In genomic region chr7:31055354-31055824, GRCm38 (mm10) we compare ENCODE assay signal across 9 mouse cellular contexts. TPM values are rescaled to one million over a fixed set of nuclear protein-coding genes. Genes with fewer than 3 reads are reported as not detected.
DNase-seq lines count a peak whose midpoint lies in the region; ATAC-seq lines count a peak whose summit lies in the region.
"Had no signal": no experiment of that assay in that cellular context is flagged by ENCODE, and none has a peak within 500 bp of the region (broad histone marks: within the 10 kb centered on the region; RNA-seq: fewer than 3 reads in every experiment).

No protein-coding gene starts in this region.

- no peaks in the 10 kb centered on the region for H3K36me3 ChIP-seq in midbrain, embryonic 12.5 days
- H3K36me3 ChIP-seq in midbrain, embryonic 13.5 days, result no peaks in the 10 kb centered on the region
- no peaks in the 10 kb centered on the region for H3K36me3 ChIP-seq in embryonic facial prominence, embryonic 13.5 days
- no peaks in the 10 kb centered on the region for H3K36me3 ChIP-seq in limb, embryonic 12.5 days
- no peaks in the 10 kb centered on the region for H3K36me3 ChIP-seq in neural tube, embryonic 11.5 days (ENCODE audit: control insufficient read depth, insufficient read depth, low read length)

- H3K9ac ChIP-seq in midbrain, embryonic 12.5 days (replicated peaks), result 0 out of 2 replicates have a peak overlapping the region, but pooled peaks have one; percentile 8
- H3K9ac ChIP-seq in midbrain, embryonic 13.5 days (replicated peaks), result no peak overlapping the region
- peak overlapping the region; percentile 52 for H3K9ac ChIP-seq in embryonic facial prominence, embryonic 13.5 days
- H3K9ac ChIP-seq in limb, embryonic 12.5 days (replicated peaks), result 0 out of 2 replicates have a peak overlapping the region, but pooled peaks have one; percentile 4
- no peak overlapping the region; the same call in 1 of the 2 replicates for H3K9ac ChIP-seq in neural tube, embryonic 11.5 days (ENCODE audit: low read length)

- peak; percentile 81 to 91 for DNase-seq in heart, postnatal 36 days
- peak; percentile 50 for DNase-seq in neural tube, embryonic 11.5 days (ENCODE audit: low spot score)
- DNase-seq in thymus, postnatal 10 days (ENCODE audit: low spot score in 2 of 2), result no peak

- intact Hi-C loops in heart, postnatal 36 days (cut with DNase I), result no loop called here

- no peak for ATAC-seq in midbrain, embryonic 12.5 days (ENCODE audit: low FRiP score, low read depth)
- ATAC-seq in midbrain, embryonic 13.5 days, result no peak
- peak; percentile 71 for ATAC-seq in embryonic facial prominence, embryonic 13.5 days (ENCODE audit: insufficient number of reproducible peaks, insufficient read depth, low FRiP score, low TSS enrichment, low read depth)
- peak; percentile 69 for ATAC-seq in limb, embryonic 12.5 days (ENCODE audit: insufficient number of reproducible peaks, insufficient read depth, low FRiP score, low TSS enrichment, low read depth)
- ATAC-seq in neural tube, embryonic 11.5 days (ENCODE audit: insufficient read depth, low FRiP score, low TSS enrichment), result no peak
- ATAC-seq in megakaryocyte progenitor cell, adult 5-6 weeks (replicated peaks; ENCODE audit: poor library complexity), result no peak

- H3K27ac ChIP-seq in midbrain, embryonic 12.5 days (replicated peaks), result no peak overlapping the region
- no peak overlapping the region for H3K27ac ChIP-seq in midbrain, embryonic 13.5 days
- peak overlapping the region; percentile 72; the same call in 1 of the 2 replicates for H3K27ac ChIP-seq in embryonic facial prominence, embryonic 13.5 days
- peak overlapping the region; percentile 54; the same call in 1 of the 2 replicates for H3K27ac ChIP-seq in limb, embryonic 12.5 days
- H3K27ac ChIP-seq in neural tube, embryonic 11.5 days (ENCODE audit: low read depth, low read length), result no peak overlapping the region

- no peaks in the 10 kb centered on the region for H3K9me3 ChIP-seq in midbrain, embryonic 12.5 days
- H3K9me3 ChIP-seq in midbrain, embryonic 13.5 days, result no peaks in the 10 kb centered on the region
- H3K9me3 ChIP-seq in embryonic facial prominence, embryonic 13.5 days, result no peaks in the 10 kb centered on the region
- H3K9me3 ChIP-seq in limb, embryonic 12.5 days, result no peaks in the 10 kb centered on the region
- H3K9me3 ChIP-seq in neural tube, embryonic 11.5 days (ENCODE audit: control insufficient read depth, low read length), result no peaks in the 10 kb centered on the region

- H3K4me3 ChIP-seq in midbrain, embryonic 12.5 days, result no peak overlapping the region
- no peak overlapping the region for H3K4me3 ChIP-seq in midbrain, embryonic 13.5 days (replicated peaks)
- H3K4me3 ChIP-seq in embryonic facial prominence, embryonic 13.5 days, result peak overlapping the region; percentile 29
- peak overlapping the region; percentile 24 for H3K4me3 ChIP-seq in limb, embryonic 12.5 days (replicated peaks)
- H3K4me3 ChIP-seq in neural tube, embryonic 11.5 days (ENCODE audit: low read depth, low read length), result no peak overlapping the region

- 0 out of 2 replicates have a peak overlapping the region, but pooled peaks have one; percentile 7 for H3K4me2 ChIP-seq in midbrain, embryonic 12.5 days (replicated peaks)
- no peak overlapping the region for H3K4me2 ChIP-seq in midbrain, embryonic 13.5 days (replicated peaks)
- H3K4me2 ChIP-seq in embryonic facial prominence, embryonic 13.5 days, result peak overlapping the region; percentile 59
- peak overlapping the region; percentile 48 for H3K4me2 ChIP-seq in limb, embryonic 12.5 days
- peak overlapping the region; percentile 14; the same call in 1 of the 2 replicates for H3K4me2 ChIP-seq in neural tube, embryonic 11.5 days (ENCODE audit: low read depth)

- 5% methylated on average over 10 of the region's 10 CpGs for WGBS in midbrain, embryonic 12.5 days
- WGBS in midbrain, embryonic 13.5 days, result 4% methylated on average over 10 of the region's 10 CpGs
- 8% methylated on average over 10 of the region's 10 CpGs for WGBS in embryonic facial prominence, embryonic 13.5 days
- WGBS in limb, embryonic 12.5 days, result 4% methylated on average over 10 of the region's 10 CpGs
- under 1% methylated on average over 9 of the region's 10 CpGs for WGBS in neural tube, embryonic 11.5 days

- H3K27me3 ChIP-seq in midbrain, embryonic 12.5 days, result peaks cover 51% of the 10 kb centered on the region
- peaks cover 48% of the 10 kb centered on the region for H3K27me3 ChIP-seq in midbrain, embryonic 13.5 days
- peaks cover 41% of the 10 kb centered on the region for H3K27me3 ChIP-seq in embryonic facial prominence, embryonic 13.5 days
- H3K27me3 ChIP-seq in limb, embryonic 12.5 days, result peaks cover 46% of the 10 kb centered on the region
- peaks cover 35% of the 10 kb centered on the region for H3K27me3 ChIP-seq in neural tube, embryonic 11.5 days (ENCODE audit: control insufficient read depth, insufficient read depth, low read length)

- peaks cover 44% of the 10 kb centered on the region for H3K4me1 ChIP-seq in midbrain, embryonic 12.5 days
- peaks cover 40% of the 10 kb centered on the region for H3K4me1 ChIP-seq in midbrain, embryonic 13.5 days (replicated peaks)
- H3K4me1 ChIP-seq in embryonic facial prominence, embryonic 13.5 days, result peaks cover 58% of the 10 kb centered on the region
- H3K4me1 ChIP-seq in limb, embryonic 12.5 days (replicated peaks), result peaks cover 56% of the 10 kb centered on the region
- H3K4me1 ChIP-seq in neural tube, embryonic 11.5 days (ENCODE audit: control insufficient read depth, insufficient read depth, low read length), result peaks cover 15% of the 10 kb centered on the region

RNA-seq across cellular contexts. Expression of gene Fxyd1, which starts 1.6 kb away (rescaled TPM):
- polyA plus RNA-seq in midbrain, embryonic 12.5 days (2016; fragmentation: Nextera tagmentation; extraction: Ambion mirVana), result 8.9 and 10.3 TPM in 2 replicates
- polyA plus RNA-seq in midbrain, embryonic 13.5 days (2015; fragmentation: Nextera tagmentation; extraction: Ambion mirVana), result 5.2 and 5.6 TPM in 2 replicates
- polyA plus RNA-seq in embryonic facial prominence, embryonic 13.5 days (2015; fragmentation: Nextera tagmentation; extraction: Ambion mirVana), result 50.0 and 59.2 TPM in 2 replicates
- total RNA-seq in heart, postnatal 36 days (2021), result 100 to 1,000 TPM; 863 to 996 TPM
- polyA plus RNA-seq in limb, embryonic 12.5 days (2016; fragmentation: Nextera tagmentation; extraction: Ambion mirVana), result 23.6 and 28.2 TPM in 2 replicates
- 17.0 and 21.8 TPM in 2 replicates for polyA plus RNA-seq in neural tube, embryonic 11.5 days (2014; fragmentation: Nextera tagmentation; extraction: Ambion mirVana)
- total RNA-seq in megakaryocyte progenitor cell, adult 5-6 weeks (2015), result not detected in 2 replicates
- total RNA-seq in megakaryocyte progenitor cell, adult 5-6 weeks (2017), result not detected in 2 replicates

RNA-seq across cellular contexts. Expression of gene Lgi4, which starts 3.8 kb away (rescaled TPM):
- 0.54 and 0.55 TPM in 2 replicates for polyA plus RNA-seq in midbrain, embryonic 12.5 days (2016; fragmentation: Nextera tagmentation; extraction: Ambion mirVana)
- polyA plus RNA-seq in midbrain, embryonic 13.5 days (2015; fragmentation: Nextera tagmentation; extraction: Ambion mirVana), result 0.16 and 0.30 TPM in 2 replicates
- 1.3 and 1.7 TPM in 2 replicates for polyA plus RNA-seq in embryonic facial prominence, embryonic 13.5 days (2015; fragmentation: Nextera tagmentation; extraction: Ambion mirVana)
- 1 to 10 TPM; 3.6 to 5.2 TPM for total RNA-seq in heart, postnatal 36 days (2021)
- 0.61 and 0.87 TPM in 2 replicates for polyA plus RNA-seq in limb, embryonic 12.5 days (2016; fragmentation: Nextera tagmentation; extraction: Ambion mirVana)
- 4.6 and 4.9 TPM in 2 replicates for polyA plus RNA-seq in neural tube, embryonic 11.5 days (2014; fragmentation: Nextera tagmentation; extraction: Ambion mirVana)
- 0.57 TPM in 1 of 2 replicates, not detected in the other for total RNA-seq in megakaryocyte progenitor cell, adult 5-6 weeks (2015)
- 0.10 TPM in 1 of 2 replicates, not detected in the other for total RNA-seq in megakaryocyte progenitor cell, adult 5-6 weeks (2017)

RNA-seq across cellular contexts. Expression of gene Fxyd7, which starts 4.1 kb away (rescaled TPM):
- polyA plus RNA-seq in midbrain, embryonic 12.5 days (2016; fragmentation: Nextera tagmentation; extraction: Ambion mirVana), result 10.0 and 11.5 TPM in 2 replicates
- 49.2 and 50.8 TPM in 2 replicates for polyA plus RNA-seq in midbrain, embryonic 13.5 days (2015; fragmentation: Nextera tagmentation; extraction: Ambion mirVana)
- polyA plus RNA-seq in embryonic facial prominence, embryonic 13.5 days (2015; fragmentation: Nextera tagmentation; extraction: Ambion mirVana), result 18.3 and 23.1 TPM in 2 replicates
- 1 to 10 TPM in 1 of 2 experiments, under 1 TPM in 1; 0.41 to 1.1 TPM for total RNA-seq in heart, postnatal 36 days (2021)
- 9.7 and 10.6 TPM in 2 replicates for polyA plus RNA-seq in limb, embryonic 12.5 days (2016; fragmentation: Nextera tagmentation; extraction: Ambion mirVana)
- 30.5 and 36.5 TPM in 2 replicates for polyA plus RNA-seq in neural tube, embryonic 11.5 days (2014; fragmentation: Nextera tagmentation; extraction: Ambion mirVana)
- total RNA-seq in megakaryocyte progenitor cell, adult 5-6 weeks (2015), result not detected in 2 replicates
- total RNA-seq in megakaryocyte progenitor cell, adult 5-6 weeks (2017), result not detected in 2 replicates

RNA-seq across cellular contexts. Expression of gene Fxyd5, which starts 13.1 kb away (rescaled TPM):
- polyA plus RNA-seq in midbrain, embryonic 12.5 days (2016; fragmentation: Nextera tagmentation; extraction: Ambion mirVana), result 8.7 and 13.2 TPM in 2 replicates
- 10.3 and 11.7 TPM in 2 replicates for polyA plus RNA-seq in midbrain, embryonic 13.5 days (2015; fragmentation: Nextera tagmentation; extraction: Ambion mirVana)
- 16.7 and 20.7 TPM in 2 replicates for polyA plus RNA-seq in embryonic facial prominence, embryonic 13.5 days (2015; fragmentation: Nextera tagmentation; extraction: Ambion mirVana)
- 10 to 100 TPM; 29.3 to 30.8 TPM for total RNA-seq in heart, postnatal 36 days (2021)
- 9.9 and 10.3 TPM in 2 replicates for polyA plus RNA-seq in limb, embryonic 12.5 days (2016; fragmentation: Nextera tagmentation; extraction: Ambion mirVana)
- 16.2 and 17.3 TPM in 2 replicates for polyA plus RNA-seq in neural tube, embryonic 11.5 days (2014; fragmentation: Nextera tagmentation; extraction: Ambion mirVana)
- 389 and 471 TPM in 2 replicates for total RNA-seq in megakaryocyte progenitor cell, adult 5-6 weeks (2015)
- 244 and 257 TPM in 2 replicates for total RNA-seq in megakaryocyte progenitor cell, adult 5-6 weeks (2017)

RNA-seq across cellular contexts. Expression of gene Fxyd3, which starts 21.1 kb away (rescaled TPM):
- 1.4 and 1.7 TPM in 2 replicates for polyA plus RNA-seq in midbrain, embryonic 12.5 days (2016; fragmentation: Nextera tagmentation; extraction: Ambion mirVana)
- 0.47 TPM in 1 of 2 replicates, not detected in the other for polyA plus RNA-seq in midbrain, embryonic 13.5 days (2015; fragmentation: Nextera tagmentation; extraction: Ambion mirVana)
- polyA plus RNA-seq in embryonic facial prominence, embryonic 13.5 days (2015; fragmentation: Nextera tagmentation; extraction: Ambion mirVana), result 55.9 and 59.6 TPM in 2 replicates
- total RNA-seq in heart, postnatal 36 days (2021), result 1 to 10 TPM; 1.1 to 2.3 TPM
- polyA plus RNA-seq in limb, embryonic 12.5 days (2016; fragmentation: Nextera tagmentation; extraction: Ambion mirVana), result 18.3 and 19.2 TPM in 2 replicates
- 6.0 and 7.7 TPM in 2 replicates for polyA plus RNA-seq in neural tube, embryonic 11.5 days (2014; fragmentation: Nextera tagmentation; extraction: Ambion mirVana)
- total RNA-seq in megakaryocyte progenitor cell, adult 5-6 weeks (2015), result not detected in 2 replicates
- total RNA-seq in megakaryocyte progenitor cell, adult 5-6 weeks (2017), result not detected in 2 replicates
- total RNA-seq: left cerebral cortex, postnatal 25 days had no signal

Comparison
In these comparisons a context has a peak if more than half of its experiments do, and no peak if none do; other contexts are left out.
1. H3K9ac ChIP-seq: peak in midbrain, embryonic 12.5 days (single experiment), embryonic facial prominence, embryonic 13.5 days (single experiment) and limb, embryonic 12.5 days (single experiment); none in midbrain, embryonic 13.5 days (single experiment) and neural tube, embryonic 11.5 days (single experiment).
2. ATAC-seq: peak in embryonic facial prominence, embryonic 13.5 days (single experiment) and limb, embryonic 12.5 days (single experiment); none in midbrain, embryonic 12.5 days (single experiment), midbrain, embryonic 13.5 days (single experiment), neural tube, embryonic 11.5 days (single experiment) and megakaryocyte progenitor cell, adult 5-6 weeks (single experiment).
3. H3K27ac ChIP-seq: peak in embryonic facial prominence, embryonic 13.5 days (single experiment) and limb, embryonic 12.5 days (single experiment); none in midbrain, embryonic 12.5 days (single experiment), midbrain, embryonic 13.5 days (single experiment) and neural tube, embryonic 11.5 days (single experiment).
4. H3K4me3 ChIP-seq: peak in embryonic facial prominence, embryonic 13.5 days (single experiment) and limb, embryonic 12.5 days (single experiment); none in midbrain, embryonic 12.5 days (single experiment), midbrain, embryonic 13.5 days (single experiment) and neural tube, embryonic 11.5 days (single experiment).
5. DNase-seq: peak in heart, postnatal 36 days (2 of 2) and neural tube, embryonic 11.5 days (single experiment); none in thymus, postnatal 10 days (0 of 2).